Mouse (Mus musculus) spleen, postnatal 0 days (tissue): ENCODE data around the gene Cenpi. TPM values are rescaled to one million over a fixed set of nuclear protein-coding genes. Genes with fewer than 3 reads are reported as not detected.

ENCODE experiments used
- polyA plus RNA-seq: library from polyadenylated mRNA; unstranded; fragments of >200 nt; fragmentation: Nextera tagmentation; extraction: Ambion mirVana; gene quantifications from 2 replicates; pipeline ENCODE4 v1.2.1, GENCODE M21; 2015

The Cenpi gene
- 24.5 and 27.3 TPM in 2 replicates for polyA plus RNA-seq

GRCm38 (mm10) chrX:134307534-134308274 is at the start of gene Cenpi:
Gene Cenpi, plus strand, starts transcription at chrX:134308084.

GRCm38 (mm10) chrX:134276275-134277160 is 31.4 kb upstream of the Cenpi start, which contains the start of gene Trmt2b:
Gene Trmt2b, minus strand, starts transcription at chrX:134276984.

GRCm38 (mm10) chrX:134403863-134404583 is 96.1 kb downstream of the Cenpi start, which contains the start of gene Drp2:
Gene Drp2, plus strand, starts transcription at chrX:134404551.

Other genes with a start within 250 kb of the Cenpi start
- 20.9 and 22.1 TPM in 2 replicates for gene Cstf2, start 248.9 kb upstream of the Cenpi start, polyA plus RNA-seq
- gene Xkrx, start 146.0 kb upstream of the Cenpi start, polyA plus RNA-seq = 0.12 and 0.18 TPM in 2 replicates
- gene Arl13a, start 120.6 kb upstream of the Cenpi start, polyA plus RNA-seq = not detected in 2 replicates
- gene Nox1, start 86.1 kb upstream of the Cenpi start, polyA plus RNA-seq = 0.10 and 0.13 TPM in 2 replicates
- 8.8 and 9.9 TPM in 2 replicates for gene Trmt2b, start 31.1 kb upstream of the Cenpi start, polyA plus RNA-seq
- gene Tmem35a, start 12.9 kb upstream of the Cenpi start, polyA plus RNA-seq = 14.7 and 20.7 TPM in 2 replicates
- gene Drp2, start 96.5 kb downstream of the Cenpi start, polyA plus RNA-seq = 0.17 and 0.23 TPM in 2 replicates
- gene Taf7l, start 168.4 kb downstream of the Cenpi start, polyA plus RNA-seq = 0.06 TPM in 1 of 2 replicates, not detected in the other
- 74.5 TPM in 2 replicates for gene Timm8a1, start 233.8 kb downstream of the Cenpi start, polyA plus RNA-seq